Mouse (Mus musculus) cerebellum, adult 9-10 months (tissue): ENCODE results near the gene Tgif2.
"Not testable (repeated sequence)": the region's sequence is repeated elsewhere in the genome, so short reads cannot be mapped to it uniquely, and the experiment has no call there.

Experiments used
- DNase-seq: peaks from one replicate; pipeline ENCODE4 v3.0.0; 2022

Gene Tgif2

DNA sequence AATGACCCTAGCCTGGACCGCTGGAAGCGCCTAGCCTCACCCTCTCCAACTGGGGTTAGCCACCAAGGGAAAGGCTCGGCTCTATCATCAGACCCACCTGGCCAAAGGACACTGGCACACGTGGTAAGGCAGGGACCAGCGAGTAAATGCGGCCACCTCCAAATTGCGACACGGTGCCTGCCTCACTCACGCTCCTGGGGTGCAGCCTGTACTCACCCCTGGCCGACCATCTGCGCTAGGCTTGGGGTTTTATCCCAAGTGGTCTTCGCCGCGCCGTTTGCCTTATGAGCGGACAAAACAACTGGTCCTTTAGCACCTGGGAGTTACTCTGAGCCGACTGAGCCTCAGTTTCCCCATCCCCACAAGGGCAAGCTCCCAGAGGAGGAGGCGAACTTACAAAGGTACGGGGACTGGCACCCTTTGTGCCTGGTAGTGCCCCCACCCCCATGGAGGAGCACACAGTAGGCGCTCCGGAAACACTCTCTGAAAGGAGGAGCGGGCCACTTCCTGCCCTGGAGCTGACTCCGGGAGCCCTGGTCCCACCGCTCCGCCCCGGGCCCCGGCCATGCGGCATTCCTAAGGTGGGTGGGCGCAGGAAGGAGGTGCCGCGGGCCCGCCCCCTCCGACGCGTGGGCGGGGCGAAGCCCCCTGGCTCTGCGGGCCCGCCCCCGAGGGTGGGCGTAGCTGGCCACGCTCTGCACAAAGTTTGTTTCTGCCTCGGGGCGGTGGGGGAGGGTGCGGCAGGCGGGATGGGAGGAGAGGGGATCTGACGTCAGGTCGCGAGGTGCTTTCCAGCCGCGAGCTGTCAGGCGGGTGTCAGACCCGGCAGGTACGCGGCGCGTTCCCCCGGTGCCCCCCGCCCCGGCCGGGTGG lies at the start of gene Tgif2:
Gene Tgif2, plus strand, starts transcription at position 689 of the 873 bp plus-strand sequence.
- DNase-seq = no peak

DNA sequence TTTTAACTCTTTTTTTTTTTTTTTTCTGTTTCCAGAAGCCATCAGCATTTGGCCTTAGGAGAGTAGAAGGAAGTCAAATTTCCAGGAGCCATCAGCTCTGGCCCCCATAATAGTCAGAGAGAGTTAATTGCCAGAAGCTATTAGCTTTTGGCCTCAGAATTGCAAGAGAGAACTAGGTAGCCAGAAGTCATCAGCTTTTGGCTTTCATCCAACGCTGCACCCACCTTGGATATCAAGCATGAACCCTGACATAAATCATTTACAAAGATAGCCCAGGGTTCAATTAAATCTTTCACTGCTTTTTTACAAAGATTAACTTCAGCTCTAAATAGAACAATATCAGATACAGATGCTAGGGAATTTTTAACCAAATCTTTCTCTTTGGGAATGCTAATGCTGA lies 41.3 kb upstream of the Tgif2 start:
- DNase-seq = no peak

DNA sequence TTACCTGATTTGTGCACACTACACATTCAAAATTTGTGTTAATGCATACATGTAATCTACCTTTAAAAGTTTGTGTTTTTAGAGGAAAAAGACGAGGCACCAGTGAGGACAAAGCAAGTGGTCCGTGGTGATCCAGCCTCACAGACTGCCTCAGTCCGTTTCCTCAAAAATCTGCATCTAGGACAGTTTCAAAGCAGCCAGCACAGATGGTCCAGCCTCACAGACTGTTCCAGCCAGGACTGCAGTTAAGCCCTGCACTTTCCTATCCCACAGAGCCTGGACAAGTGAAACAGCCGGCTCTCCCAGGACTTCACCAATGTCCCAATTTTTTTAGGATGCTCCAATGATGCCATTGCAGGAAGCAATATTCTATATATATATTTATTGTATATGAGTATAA lies 38.8 kb upstream of the Tgif2 start:
- DNase-seq = no peak

DNA sequence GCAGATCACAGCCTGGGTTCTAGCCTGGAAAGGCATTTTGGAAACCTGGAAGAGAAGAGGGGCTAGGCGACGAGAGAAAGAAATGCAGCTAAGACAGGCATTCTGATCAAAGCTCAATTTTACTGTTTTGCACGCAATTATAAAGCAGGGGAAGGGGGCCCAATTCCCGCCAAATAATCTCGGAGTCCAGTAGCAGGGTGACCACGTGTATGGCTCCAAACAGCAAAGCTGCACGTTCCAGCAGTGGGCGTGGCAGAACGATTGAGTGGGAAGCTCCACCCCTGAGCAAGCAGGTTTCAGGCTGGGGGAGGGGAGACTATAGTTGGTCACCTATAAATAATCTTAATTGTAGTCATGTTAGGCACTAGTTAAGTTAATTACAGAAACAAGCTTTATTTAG lies 37.7 kb upstream of the Tgif2 start:
- not testable (repeated sequence) for DNase-seq

DNA sequence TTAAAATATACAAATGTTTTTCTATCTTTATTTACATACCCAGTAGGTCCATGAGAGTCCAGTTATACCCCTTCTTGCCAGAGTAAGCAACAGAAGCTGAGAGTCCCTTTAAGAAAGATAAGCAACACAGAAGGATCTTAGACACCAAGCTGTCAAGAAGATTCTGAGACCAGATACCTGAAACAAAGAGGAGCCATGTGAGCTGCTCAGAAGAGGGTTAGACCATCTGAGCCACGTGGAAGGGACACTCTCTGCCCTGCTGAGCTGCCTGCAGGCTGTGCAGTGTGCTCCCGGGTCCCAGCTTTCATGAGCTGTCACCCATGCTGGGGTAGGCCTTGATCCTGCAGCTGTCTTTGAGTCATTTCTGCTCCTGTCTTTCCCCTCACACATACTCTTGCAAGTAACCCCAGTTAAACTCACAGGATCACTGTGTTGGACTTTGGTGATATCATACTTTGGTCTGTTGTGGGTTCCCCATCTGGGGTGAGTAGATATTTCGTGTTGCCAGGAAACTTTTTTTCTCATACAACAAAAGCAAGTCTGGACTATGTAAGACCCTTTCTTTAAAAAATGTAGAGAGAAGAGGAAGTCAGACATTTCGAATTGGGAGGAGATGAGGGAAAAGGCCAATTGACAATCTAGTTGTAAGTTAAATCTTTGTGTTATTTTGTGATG lies 36.0 kb upstream of the Tgif2 start:
- DNase-seq = no peak

- no peak for DNase-seq
These were observed 35.2 kb upstream of the Tgif2 start for GRCm38 (mm10) chr2:156804589-156804988.

DNA sequence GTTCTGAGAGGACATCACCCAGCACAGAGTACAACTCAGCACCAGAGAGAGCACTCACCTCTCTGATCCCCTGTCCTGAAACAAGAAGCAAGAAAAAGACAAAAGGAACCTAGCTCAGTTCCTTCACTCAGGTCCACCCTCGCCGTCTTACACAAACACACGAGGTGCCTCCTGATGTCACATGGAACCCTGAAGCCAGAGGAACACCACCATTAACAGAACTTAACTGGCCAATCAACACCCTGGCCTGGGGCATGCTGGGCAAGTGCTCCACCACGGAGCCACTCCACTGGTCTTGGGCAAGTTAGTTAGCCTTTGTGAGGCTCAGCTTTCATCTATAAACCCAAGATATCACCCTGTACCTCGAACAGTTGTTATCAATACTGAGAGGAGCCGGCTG lies 32.9 kb upstream of the Tgif2 start:
- no peak for DNase-seq

DNA sequence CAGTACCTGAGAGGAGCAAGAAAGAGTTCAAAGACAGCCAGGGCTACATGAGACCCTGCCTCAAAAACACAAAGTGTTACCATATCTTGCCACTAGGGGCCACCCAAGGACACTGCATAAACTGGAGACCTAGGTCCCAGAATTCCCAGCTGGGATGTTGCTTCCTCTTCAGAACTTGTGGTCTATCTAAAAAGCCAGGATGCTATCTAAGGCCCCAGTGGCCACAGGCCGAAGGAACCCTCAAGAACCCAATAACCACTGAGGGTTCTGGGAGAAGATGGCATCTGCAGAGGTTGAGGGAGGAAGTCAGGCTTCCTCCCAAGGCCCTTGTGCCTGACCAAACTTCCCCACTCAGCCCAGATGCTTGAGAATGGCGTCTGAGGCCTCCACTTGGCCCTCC lies 30.2 kb upstream of the Tgif2 start:
- peak; percentile 71 for DNase-seq

GRCm38 (mm10) chr2:156810716-156811115 lies 29.1 kb upstream of the Tgif2 start:
- no peak for DNase-seq

DNA sequence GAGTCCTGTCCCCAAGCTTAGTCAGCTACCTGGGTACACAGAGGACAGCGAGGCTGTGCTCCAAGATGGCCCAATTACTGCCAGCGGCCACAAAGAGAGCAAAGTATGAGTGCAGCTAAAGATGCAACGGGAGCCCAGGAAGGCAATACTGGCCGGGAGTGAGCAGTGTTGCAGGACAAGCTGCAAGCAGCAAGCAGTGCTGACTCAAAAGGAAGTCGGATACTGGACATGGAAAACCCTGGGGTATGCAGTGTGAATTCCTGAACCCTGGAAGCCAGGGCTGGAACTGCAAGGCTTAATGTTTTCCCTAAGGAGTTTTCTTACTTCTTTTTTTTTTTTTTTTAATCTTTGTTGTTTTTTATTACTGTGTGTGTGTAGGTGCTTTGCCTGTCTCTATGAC lies 28.3 kb upstream of the Tgif2 start:
- DNase-seq = no peak

DNA sequence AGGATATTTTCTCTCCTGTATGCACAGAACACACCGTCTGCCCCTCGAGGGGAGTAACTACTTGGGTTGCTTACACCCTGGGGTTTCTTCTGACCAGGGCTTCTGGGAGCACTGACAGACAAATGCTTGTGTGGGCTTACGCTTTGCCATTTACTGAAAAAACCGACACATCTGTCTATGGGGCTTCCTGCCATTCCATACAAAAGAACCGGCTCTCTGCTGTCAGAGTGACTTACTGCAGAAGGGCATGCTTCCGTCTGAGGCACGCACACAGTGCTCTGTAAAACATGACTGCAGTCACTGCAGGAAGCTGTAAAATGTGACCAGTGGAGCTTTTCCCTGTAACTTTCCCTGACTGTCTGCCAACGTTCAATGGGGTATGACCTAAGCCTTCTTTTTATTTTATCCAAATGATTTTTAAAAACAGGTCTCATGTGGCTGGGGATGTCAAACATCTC lies 25.4 kb upstream of the Tgif2 start:
- DNase-seq = no peak

GRCm38 (mm10) chr2:156814893-156815292 lies 24.9 kb upstream of the Tgif2 start:
- DNase-seq = no peak

DNA sequence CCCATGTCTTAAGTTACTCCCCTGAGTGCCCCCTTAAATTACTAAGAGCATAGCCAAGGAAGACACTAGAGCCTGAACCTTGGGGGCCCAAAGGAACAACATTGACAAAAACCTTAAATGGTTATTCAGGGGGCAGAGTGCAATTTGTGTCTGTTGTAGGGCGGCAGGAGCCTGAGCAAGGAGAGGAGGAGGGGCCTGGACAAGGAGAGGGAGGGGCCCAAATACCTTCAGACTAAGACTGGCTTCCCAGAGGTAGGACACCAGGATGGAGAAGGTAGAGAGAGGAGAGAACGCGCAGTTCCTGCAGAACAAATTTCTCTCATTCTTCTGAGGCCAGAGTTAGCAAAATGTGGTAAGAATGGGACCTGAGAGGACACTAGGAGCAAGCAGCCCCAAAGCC lies 24.4 kb upstream of the Tgif2 start:
- no peak for DNase-seq

DNA sequence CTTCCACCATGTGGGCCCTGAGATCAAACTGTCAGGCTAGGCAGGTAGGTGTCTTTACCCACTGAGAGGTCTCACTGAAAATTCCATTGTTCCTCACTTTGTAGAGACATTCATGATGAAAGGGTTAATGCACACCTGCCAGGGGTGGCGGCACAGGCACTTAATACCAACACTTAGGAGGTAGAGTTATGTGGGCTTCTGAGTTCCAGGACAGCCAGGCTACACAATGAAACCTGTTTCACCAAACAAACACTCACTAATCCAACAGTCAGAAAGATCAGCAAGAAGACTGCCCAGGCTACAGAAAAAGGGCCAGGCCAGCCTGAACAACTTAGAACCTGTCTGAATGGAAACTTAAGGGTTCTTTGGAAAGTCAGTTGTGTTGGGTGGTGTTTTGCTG lies 23.7 kb upstream of the Tgif2 start:
- no peak for DNase-seq

DNA sequence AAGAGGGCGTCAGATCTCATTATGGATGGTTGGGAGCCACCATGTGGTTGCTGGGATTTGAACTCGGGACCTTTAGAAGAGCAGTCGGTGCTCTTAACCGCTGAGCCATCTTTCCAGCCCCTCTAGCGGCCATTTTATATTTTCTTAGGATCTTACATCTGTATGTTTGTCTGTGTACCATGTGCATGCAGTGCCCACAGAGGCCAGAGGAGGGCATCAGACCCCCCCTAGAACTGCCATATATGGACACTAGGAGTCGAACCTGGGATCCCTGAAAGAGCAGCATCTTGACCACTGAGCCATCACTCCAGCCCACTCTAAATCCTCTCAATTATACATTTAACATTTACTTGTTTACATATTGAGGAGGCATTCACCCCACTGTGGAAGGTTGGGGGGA lies 14.7 kb upstream of the Tgif2 start:
- DNase-seq = not testable (repeated sequence)

GRCm38 (mm10) chr2:156834336-156834735 lies 5.5 kb upstream of the Tgif2 start:
- no peak for DNase-seq

DNA sequence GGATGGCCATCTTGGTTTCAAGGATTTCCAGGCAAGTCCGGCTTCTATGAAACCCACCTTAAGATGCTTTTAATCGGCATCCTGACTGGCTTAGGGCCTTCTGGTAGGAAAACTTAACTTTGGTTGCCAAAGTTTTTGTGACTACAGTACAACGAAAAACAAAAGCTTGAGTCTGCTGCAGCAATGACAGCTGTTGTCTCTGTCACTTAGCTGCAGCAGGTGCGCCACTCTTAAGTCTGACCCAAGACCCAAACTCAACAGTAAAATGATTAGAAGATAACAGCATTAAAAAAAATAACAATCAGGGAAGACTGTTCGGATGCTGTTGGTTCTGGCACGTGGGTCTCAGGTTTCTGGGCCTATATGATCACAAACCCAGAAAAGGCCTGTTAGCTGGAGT lies 968 bp upstream of the Tgif2 start:
- DNase-seq = no peak

- no peak for DNase-seq
These were observed 657 bp downstream of the Tgif2 start for GRCm38 (mm10) chr2:156840301-156841027.

GRCm38 (mm10) chr2:156841028-156841840 lies 1.4 kb downstream of the Tgif2 start:
- no peak for DNase-seq

GRCm38 (mm10) chr2:156841841-156842706 lies 2.3 kb downstream of the Tgif2 start:
- no peak for DNase-seq

DNA sequence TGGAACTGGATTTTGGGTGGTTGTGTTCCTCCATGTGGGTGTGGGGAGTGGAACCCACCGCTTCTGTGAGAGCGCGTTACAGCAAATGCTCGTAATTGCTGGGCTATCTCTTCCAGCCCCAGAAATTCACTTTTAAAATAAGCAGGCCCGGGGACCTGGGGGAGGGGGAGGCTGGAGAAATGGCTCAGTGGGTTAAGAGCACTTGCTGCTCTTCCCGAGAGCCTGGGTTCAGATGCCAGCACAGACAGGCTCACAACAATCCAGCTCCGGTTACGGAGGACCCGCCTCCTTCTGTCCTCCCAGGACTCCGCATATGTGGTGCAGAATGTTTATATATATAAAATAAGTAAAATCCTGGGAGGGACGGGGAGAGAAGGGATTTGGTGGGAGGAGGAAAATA lies 2.9 kb downstream of the Tgif2 start:
- DNase-seq = no peak

GRCm38 (mm10) chr2:156843331-156843730 lies 3.5 kb downstream of the Tgif2 start:
- DNase-seq = no peak
